Mouse (Mus musculus): ENCODE data around the gene Olfr30. TPM values are rescaled to one million over a fixed set of nuclear protein-coding genes. Genes with fewer than 3 reads are reported as not detected.
"Not testable (repeated sequence)": the region's sequence is repeated elsewhere in the genome, so short reads cannot be mapped to it uniquely, and the experiment has no call there.

The Olfr30 gene
- not detected in 2 replicates for polyA plus RNA-seq (2012; rRNA removed)

DNA sequence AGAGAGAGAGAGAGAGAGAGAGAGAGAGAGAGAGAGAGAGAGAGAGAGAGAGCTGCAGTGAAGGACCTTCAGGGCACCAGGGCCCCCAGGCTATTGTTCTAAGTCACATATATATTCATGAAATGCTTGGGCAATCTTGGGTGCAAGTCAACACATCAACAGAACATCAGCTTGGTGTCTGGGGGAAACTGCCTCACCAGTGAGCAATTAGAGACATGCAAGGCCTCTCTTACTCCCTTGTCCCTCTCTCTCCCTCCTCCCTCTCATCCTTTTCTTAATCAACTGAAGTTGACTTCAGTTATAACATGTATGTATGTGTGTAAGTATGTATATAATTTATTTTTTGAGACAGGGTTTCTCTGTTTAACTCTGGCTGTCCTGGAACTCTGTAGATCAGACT is at the start of gene Olfr30:
TSS of gene Olfr30 (minus strand) at position 101 of the 400 bp plus-strand sequence.
- Histone ChIP-seq H3K4me1 (ENCODE audit: control insufficient read depth, insufficient read depth, low read length) (no peaks in the 10 kb centered on the region), H3K4me3 (replicated peaks; ENCODE audit: extremely low read depth, low read depth, low read length) (no peak within 1 kb of the TSS)
- TF ChIP-seq CTCF (IDR thresholded peaks at IDR 0.05; ENCODE audit: insufficient read depth, low read length) (no peak), POLR2A (IDR thresholded peaks at IDR 0.05; ENCODE audit: borderline replicate concordance, extremely low read depth, low read depth, low read length) (no peak)
- no peak for DNase-seq

- not testable (repeated sequence) for DNase-seq; H3K4me3 ChIP-seq (replicated peaks; ENCODE audit: extremely low read depth, low read depth, low read length); H3K4me1 ChIP-seq (ENCODE audit: control insufficient read depth, insufficient read depth, low read length)
- 85% methylated on average over 19 of the region's 19 CpGs for WGBS
Observed at GRCm38 (mm10) chr11:58509058-58509457, 47.0 kb upstream of the Olfr30 start.

- not testable (repeated sequence) for H3K4me1 ChIP-seq (ENCODE audit: control insufficient read depth, insufficient read depth, low read length); H3K4me3 ChIP-seq (replicated peaks; ENCODE audit: extremely low read depth, low read depth, low read length); DNase-seq
Observed at GRCm38 (mm10) chr11:58502472-58502871, 40.4 kb upstream of the Olfr30 start, which contains the start of gene Olfr331. TSS of gene Olfr331 (minus strand) at chr11:58502572.

- Histone ChIP-seq H3K4me3 (replicated peaks; ENCODE audit: extremely low read depth, low read depth, low read length) (no peak overlapping the region), H3K4me1 (ENCODE audit: control insufficient read depth, insufficient read depth, low read length) (no peaks in the 10 kb centered on the region)
- WGBS = 41% methylated on average over 3 of the region's 3 CpGs
- DNase-seq = no peak
- TF ChIP-seq CTCF (IDR thresholded peaks at IDR 0.05; ENCODE audit: insufficient read depth, low read length) = no peak
- TF ChIP-seq POLR2A (IDR thresholded peaks at IDR 0.05; ENCODE audit: borderline replicate concordance, extremely low read depth, low read depth, low read length) = no peak
Observed at GRCm38 (mm10) chr11:58499290-58499689, 37.2 kb upstream of the Olfr30 start.

- TF ChIP-seq CTCF (IDR thresholded peaks at IDR 0.05; ENCODE audit: insufficient read depth, low read length) = no peak
- no peak for TF ChIP-seq POLR2A (IDR thresholded peaks at IDR 0.05; ENCODE audit: borderline replicate concordance, extremely low read depth, low read depth, low read length)
- Histone ChIP-seq H3K4me1 (ENCODE audit: control insufficient read depth, insufficient read depth, low read length) (no peaks in the 10 kb centered on the region), H3K4me3 (replicated peaks; ENCODE audit: extremely low read depth, low read depth, low read length) (no peak overlapping the region)
- 73% methylated on average over 9 of the region's 9 CpGs for WGBS
- DNase-seq = no peak
Observed at GRCm38 (mm10) chr11:58498761-58499160, 36.7 kb upstream of the Olfr30 start.

DNA sequence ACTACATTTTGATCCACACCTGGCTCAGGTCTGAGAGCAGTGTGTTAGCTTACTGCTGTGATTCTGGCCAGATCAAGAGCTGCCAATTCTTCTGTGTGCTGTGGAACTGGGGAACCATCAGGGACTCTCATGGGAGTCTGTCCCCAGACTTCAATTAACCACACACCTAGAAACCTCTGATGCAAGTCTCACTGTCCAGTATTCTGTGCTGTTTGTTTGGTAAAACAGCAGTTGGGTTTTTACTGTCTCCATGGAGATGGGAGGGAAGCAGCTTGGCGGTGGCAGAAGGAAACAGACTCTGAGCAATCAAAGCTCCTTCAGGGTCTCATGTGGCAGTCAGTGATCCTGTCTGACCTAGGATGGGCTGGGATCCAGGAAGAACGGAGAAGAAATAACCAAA is 30.4 kb upstream of the Olfr30 start, which contains the start of gene Olfr332:
TSS of gene Olfr332 (minus strand) at position 101 of the 400 bp plus-strand sequence.
- DNase-seq = no peak
- 66% methylated on average over 2 of the region's 2 CpGs for WGBS
- Histone ChIP-seq H3K4me3 (replicated peaks; ENCODE audit: extremely low read depth, low read depth, low read length) (no peak within 1 kb of the TSS), H3K4me1 (ENCODE audit: control insufficient read depth, insufficient read depth, low read length) (no peaks in the 10 kb centered on the region)
- no peak for TF ChIP-seq POLR2A (IDR thresholded peaks at IDR 0.05; ENCODE audit: borderline replicate concordance, extremely low read depth, low read depth, low read length)
- TF ChIP-seq CTCF (IDR thresholded peaks at IDR 0.05; ENCODE audit: insufficient read depth, low read length) = no peak

- 47% methylated on average over 4 of the region's 4 CpGs for WGBS
- TF ChIP-seq POLR2A (IDR thresholded peaks at IDR 0.05; ENCODE audit: borderline replicate concordance, extremely low read depth, low read depth, low read length) (no peak), CTCF (IDR thresholded peaks at IDR 0.05; ENCODE audit: insufficient read depth, low read length) (no peak)
- DNase-seq = no peak
- no peaks in the 10 kb centered on the region for H3K4me1 ChIP-seq (ENCODE audit: control insufficient read depth, insufficient read depth, low read length)
- no peak overlapping the region for H3K4me3 ChIP-seq (replicated peaks; ENCODE audit: extremely low read depth, low read depth, low read length)
Observed at GRCm38 (mm10) chr11:58453592-58453991, 8.5 kb downstream of the Olfr30 start.

DNA sequence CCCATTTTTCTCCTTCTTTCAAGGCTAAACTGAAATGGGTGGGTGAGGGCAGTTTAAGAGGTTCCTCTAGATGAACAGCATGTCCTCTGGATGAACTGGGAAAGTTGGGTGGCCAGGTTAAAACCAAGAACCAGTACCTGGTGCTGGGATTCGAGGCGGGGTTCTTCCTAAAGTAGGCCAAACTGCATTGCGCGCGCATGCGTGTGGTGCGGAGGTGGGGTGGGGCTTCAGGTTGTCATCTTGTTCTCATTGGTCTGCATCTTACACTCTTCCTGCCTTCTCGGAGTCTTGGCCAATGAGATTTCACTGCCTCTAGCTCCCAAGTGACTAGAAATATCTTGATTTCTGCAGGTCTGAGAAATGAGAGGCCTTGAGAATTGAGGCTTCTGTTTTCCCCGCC is 9.3 kb downstream of the Olfr30 start, which contains the start of gene Lypd9:
TSS of gene Lypd9 (minus strand) at position 165 of the 400 bp plus-strand sequence.
- 92% methylated on average over 9 of the region's 9 CpGs for WGBS
- Histone ChIP-seq H3K4me1 (ENCODE audit: control insufficient read depth, insufficient read depth, low read length) (no peaks in the 10 kb centered on the region), H3K4me3 (replicated peaks; ENCODE audit: extremely low read depth, low read depth, low read length) (no peak within 1 kb of the TSS)
- TF ChIP-seq POLR2A (IDR thresholded peaks at IDR 0.05; ENCODE audit: borderline replicate concordance, extremely low read depth, low read depth, low read length) (no peak), CTCF (IDR thresholded peaks at IDR 0.05; ENCODE audit: insufficient read depth, low read length) (no peak)
- DNase-seq = no peak

DNA sequence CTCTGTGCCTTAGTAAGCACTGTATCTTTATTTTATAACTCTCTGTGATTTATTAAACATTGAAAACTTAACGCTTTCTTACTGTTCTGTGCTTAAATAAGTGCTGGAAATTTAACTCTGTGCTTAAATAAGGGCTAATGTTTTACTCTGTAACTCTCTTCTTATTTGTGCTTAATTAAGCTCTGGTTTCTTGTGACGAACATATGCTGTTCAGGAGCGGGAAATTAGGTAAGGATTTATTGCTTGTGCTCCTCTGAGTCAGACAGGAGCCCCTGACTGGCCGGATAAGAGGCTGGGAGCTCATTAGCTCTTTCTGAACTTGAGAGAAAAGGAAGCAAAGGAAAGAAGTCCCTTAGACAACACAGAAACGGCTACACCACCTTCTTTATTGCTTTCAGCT is 24.2 kb downstream of the Olfr30 start:
- H3K4me1 ChIP-seq (ENCODE audit: control insufficient read depth, insufficient read depth, low read length) = no peaks in the 10 kb centered on the region
- DNase-seq = no peak
- WGBS = 43% methylated on average over 5 of the region's 5 CpGs
- H3K4me3 ChIP-seq (replicated peaks; ENCODE audit: extremely low read depth, low read depth, low read length) = no peak overlapping the region
- no peak for TF ChIP-seq POLR2A (IDR thresholded peaks at IDR 0.05; ENCODE audit: borderline replicate concordance, extremely low read depth, low read depth, low read length)
- no peak for TF ChIP-seq CTCF (IDR thresholded peaks at IDR 0.05; ENCODE audit: insufficient read depth, low read length)

- no peaks in the 10 kb centered on the region for H3K4me1 ChIP-seq (ENCODE audit: control insufficient read depth, insufficient read depth, low read length)
- no peak within 1 kb of the TSS for H3K4me3 ChIP-seq (replicated peaks; ENCODE audit: extremely low read depth, low read depth, low read length)
- TF ChIP-seq CTCF (IDR thresholded peaks at IDR 0.05; ENCODE audit: insufficient read depth, low read length) (no peak), POLR2A (IDR thresholded peaks at IDR 0.05; ENCODE audit: borderline replicate concordance, extremely low read depth, low read depth, low read length) (no peak)
- no peak for DNase-seq
- WGBS = 79% methylated on average over 3 of the region's 3 CpGs
Observed at GRCm38 (mm10) chr11:58432259-58432658, 29.8 kb downstream of the Olfr30 start, which contains the start of gene Gm12253. TSS of gene Gm12253 (plus strand) at chr11:58432559.

DNA sequence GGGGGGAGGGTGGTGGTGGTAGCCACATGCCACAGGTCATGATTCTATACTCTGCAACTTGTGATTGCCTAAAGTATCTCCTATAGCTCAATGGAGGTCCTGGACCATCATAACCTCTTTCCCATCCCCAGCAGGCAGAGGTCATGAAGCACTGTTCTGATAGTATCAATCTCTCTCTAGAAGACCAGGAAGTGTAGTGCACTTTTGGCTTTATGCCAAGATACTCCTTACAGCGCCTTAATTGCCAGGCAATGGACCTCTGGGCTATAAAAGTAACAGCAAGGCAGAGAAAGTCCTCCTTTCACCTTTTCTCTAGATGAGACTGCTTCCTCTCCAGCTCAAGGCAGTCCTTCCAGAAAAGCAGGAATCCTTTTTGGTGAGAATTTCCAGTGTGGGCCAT is 41.3 kb downstream of the Olfr30 start, which contains the start of gene 1810065E05Rik:
TSS of gene 1810065E05Rik (plus strand) at position 297 of the 400 bp plus-strand sequence.
- DNase-seq = no peak
- 27% methylated on average over 1 of the region's 1 CpGs for WGBS
- H3K4me1 ChIP-seq (ENCODE audit: control insufficient read depth, insufficient read depth, low read length) = no peaks in the 10 kb centered on the region
- no peak for TF ChIP-seq POLR2A (IDR thresholded peaks at IDR 0.05; ENCODE audit: borderline replicate concordance, extremely low read depth, low read depth, low read length)
- no peak for TF ChIP-seq CTCF (IDR thresholded peaks at IDR 0.05; ENCODE audit: insufficient read depth, low read length)
- H3K4me3 ChIP-seq (replicated peaks; ENCODE audit: extremely low read depth, low read depth, low read length) = no peak within 1 kb of the TSS

All from lung, adult 2 months (tissue).